Mouse (Mus musculus) T-helper 2 cell (primary cell): Measurements from ENCODE around the gene Ttc16.

Experiments used
- in situ Hi-C: fragments of 300-600 bp; cut with MboI, MseI; formaldehyde crosslinking; loops from one replicate; pipeline ENCODE4 v1.15.1; 2025; ENCODE audit warnings: high pct_unique_total_duplicates

The Ttc16 gene

DNA sequence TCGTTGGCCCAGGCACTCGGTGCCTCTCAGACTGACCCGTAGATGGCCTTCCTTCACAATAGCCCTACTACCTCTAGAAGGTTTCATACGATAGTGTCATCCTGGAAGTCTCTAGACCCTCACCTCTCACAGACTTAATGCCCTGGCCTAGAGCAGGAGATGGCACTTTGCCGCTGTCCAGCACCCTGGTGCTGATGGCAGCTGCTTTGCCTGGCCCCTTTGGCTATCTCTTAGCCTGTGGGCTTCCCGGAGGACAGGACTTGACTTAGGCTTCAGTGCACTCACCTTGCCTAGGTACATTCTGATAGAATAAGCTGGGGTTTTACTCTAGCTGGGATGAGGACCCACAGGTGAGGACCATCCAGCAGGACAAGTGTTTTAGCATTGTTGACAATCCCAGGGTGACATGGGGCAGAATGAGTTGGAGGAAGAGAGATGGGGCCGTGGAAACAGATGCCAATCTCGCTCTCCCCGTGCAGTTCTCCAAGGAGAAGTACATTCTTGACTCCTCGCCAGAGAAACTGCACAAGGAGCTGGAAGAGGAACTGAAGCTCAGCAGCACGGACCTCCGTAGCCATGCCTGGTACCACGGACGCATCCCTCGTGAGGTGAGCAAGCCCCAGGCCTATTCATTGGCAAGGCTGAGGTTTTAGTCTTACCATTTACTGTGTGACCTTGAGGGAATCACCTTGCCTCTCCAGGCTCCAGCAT lies 31.0 kb downstream of the Ttc16 start:
- in situ Hi-C loops: no loop called here

DNA sequence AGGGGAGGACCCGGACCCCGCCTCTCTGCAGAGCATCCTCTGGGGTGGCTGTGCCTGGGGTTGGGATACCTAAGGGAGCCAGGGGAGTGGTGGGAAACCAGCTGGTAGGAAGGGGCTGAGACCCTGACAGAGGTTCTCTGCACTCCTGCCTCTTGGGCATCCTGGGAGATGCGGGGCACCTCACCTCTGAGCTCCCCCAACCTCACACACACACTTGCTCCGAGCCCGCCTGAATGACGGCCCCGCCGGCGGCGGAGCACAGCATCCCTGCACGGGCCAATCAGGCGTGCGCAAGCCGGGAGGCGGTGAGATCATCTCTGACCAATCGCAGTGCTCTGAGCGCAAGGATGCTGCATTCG lies 33.3 kb downstream of the Ttc16 start:
- in situ Hi-C loops: no loop called here

DNA sequence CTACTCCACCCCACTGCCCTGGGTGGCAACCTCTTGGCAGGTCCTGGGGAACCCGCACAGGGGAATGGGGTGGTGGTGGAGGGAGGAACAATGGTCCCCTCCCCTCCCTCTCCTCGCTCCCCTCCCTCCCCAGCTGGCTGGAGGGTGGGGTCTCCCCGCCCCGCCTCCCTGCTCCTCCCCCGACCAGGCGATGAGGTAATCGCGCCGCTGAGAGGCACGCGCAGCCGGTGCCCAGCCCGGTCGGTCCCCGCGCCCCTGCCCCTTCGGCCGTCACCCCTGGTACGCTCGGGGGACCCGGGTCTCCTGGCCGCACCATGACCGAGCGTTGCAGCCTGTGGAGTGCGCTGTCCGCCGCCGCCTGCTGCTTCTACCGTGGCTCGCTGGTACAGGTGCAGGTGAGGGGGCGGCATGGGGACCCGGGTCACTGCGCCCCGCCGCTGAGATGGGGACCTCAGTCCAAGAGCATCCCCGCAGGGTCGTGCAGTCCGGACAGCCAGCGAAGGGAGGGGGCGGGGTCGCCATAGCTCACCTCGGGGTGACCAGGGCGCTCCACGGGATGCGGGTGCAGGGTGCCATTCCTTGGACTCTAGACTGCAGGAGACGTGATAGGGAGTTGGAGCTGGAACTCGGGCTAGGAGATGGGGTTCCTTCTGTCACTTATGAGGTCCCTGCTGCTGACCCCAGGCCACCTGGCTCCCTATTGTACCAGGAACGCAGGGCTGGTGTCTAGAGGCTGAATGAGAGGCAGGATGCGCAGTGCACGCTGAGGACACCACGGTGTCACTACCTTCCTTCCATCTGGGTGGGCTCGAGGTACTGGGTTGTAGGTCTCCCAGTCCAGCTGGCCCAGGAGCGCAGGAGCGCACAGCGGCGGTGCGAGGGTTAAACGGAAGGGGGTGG lies 33.9 kb downstream of the Ttc16 start:
- in situ Hi-C loops: no loop called here

DNA sequence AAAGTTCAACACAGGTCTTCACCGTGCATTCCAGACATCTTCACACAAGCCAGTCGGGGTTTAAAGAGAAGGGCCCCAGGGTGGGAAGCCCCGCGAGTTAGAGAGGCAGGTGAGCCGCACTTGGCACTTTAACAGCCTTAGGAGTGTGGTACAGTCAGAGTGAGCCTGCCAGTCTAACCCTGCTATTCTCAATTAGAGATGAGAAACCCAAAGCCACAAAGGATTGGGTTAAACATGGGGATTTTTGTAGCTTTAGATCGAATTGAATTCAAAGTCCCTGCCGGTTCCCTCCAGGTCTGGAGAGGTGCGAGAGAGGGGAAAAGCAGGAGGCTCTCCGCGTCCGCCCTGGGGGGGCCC lies 34.5 kb downstream of the Ttc16 start, which contains the start of gene 6330409D20Rik:
Gene 6330409D20Rik (minus strand): TSS at position 101 of the 357 bp plus-strand sequence.
- in situ Hi-C loops: no loop called here

DNA sequence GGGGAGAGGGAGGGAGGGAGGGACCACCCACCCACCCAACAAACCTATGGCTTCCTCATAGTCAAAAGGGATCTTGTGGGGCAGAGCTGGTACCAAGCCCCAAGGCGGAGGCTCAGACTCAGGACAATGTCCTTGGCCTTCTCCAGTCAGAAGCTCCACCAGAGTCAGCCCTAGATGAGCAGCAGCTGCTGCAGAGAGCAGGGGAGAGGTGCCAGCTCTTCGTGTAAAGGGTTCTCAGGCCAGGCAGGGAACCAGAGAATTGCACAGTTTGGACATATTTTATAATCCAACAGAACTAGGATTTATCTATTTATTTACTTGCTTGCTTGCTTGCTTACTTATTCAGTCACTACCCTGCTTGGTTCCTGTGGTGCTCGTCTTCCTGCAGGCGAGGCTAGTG lies 36.1 kb downstream of the Ttc16 start:
- in situ Hi-C loops: no loop called here

DNA sequence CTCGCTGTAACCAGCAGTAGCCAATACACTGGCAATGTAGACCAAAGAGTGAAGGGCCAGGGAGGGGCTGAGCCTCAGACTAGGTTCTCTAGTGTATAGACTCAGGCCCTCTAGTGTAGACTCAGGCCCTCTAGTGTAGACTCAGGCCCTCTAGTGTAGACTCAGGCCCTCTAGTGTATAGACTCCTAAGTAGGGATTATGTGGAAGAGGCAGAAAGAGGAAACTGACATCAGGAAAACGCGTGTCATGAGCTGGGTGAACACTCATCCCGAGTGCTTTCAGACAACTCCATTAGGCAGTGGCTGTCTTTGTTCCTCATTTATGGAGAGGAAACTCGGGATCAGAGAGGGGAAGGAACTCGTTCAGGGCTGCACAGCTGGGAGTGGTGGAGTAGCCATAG lies 38.4 kb downstream of the Ttc16 start:
- in situ Hi-C loops: no loop called here

DNA sequence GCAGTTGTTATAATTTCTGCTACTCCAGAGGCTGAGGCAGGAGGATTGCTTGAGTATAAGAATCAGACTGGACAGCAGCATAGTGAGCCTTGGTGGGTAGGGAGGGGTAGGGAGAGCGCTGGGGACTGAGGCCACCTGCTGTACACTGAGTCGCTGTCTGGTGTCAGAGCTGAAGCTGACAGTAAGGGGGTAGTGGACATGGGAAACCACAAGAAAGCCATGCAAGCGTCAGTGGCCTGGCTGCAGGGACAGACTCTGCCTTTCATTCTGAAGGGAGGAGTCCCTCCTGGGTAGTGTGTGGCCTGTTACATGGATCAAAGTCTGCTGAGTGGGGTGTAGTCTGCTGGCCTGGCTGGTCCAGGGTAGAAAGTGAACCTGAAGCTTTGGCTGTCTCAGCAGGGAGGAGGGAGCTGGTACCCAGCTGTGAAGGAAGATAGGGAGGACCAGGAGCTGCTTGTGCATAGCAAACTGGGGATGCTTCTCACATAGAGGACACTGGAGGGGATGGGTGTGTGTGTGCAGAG lies 39.1 kb downstream of the Ttc16 start:
- in situ Hi-C loops: no loop called here

DNA sequence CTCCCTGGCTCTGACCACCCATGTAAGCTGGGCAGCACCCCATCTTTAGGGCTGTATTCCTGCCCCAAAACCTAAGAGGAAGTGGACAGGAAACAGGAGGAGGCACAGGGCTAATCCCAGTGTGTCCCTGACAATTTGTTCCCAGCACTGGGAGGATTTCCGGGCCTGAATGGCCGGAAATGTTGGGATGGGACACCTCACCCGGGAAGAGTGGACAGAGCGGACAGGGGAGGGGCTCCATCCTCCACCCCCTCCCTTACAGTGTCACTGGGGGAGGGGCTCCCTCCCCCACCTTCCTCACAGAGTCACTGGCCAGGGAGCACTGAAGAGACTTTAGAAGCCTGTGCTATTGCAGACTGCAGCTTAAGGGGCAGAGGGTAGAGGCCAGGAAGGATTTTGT lies 40.5 kb downstream of the Ttc16 start:
- in situ Hi-C loops: no loop called here

DNA sequence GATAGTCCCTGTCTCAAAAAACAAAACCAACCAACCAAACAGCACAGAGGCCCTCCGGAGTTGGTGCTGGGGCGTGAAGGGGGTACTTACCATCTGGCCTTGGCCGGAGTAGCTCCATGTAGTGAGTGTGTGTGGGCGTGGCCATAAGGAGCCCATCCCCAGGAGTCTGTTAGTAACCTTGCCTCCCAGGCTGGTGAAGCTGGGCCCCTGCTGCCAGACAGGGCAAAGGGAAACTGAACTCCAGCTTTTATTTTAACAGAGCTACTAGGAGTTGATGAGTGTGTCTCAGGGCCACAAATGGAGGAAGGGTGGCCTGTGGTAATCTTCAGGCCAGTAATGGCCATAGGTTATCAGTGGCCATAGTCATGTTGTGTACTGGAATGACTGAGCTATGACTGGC lies 41.0 kb downstream of the Ttc16 start:
- in situ Hi-C loops: no loop called here

DNA sequence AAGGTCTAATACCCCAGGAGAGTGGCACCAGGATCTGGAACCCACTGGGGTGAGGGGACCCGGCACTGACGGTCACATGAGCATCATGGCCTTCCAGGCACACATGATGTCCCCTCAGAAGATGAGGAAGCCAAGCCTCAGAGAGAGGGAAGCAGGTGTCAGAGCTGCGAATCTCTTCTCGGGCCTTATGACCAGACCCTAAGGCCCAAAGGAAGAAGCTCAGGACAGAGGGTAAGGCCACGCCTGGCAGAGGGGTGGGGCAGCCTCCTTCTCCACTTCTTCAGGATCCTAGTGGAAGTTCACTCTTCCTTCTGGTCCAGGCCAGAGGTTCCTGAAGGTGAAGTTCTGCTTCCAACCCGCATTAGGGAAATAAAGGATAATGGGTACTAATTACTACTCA lies 42.7 kb downstream of the Ttc16 start:
- in situ Hi-C loops: no loop called here

DNA sequence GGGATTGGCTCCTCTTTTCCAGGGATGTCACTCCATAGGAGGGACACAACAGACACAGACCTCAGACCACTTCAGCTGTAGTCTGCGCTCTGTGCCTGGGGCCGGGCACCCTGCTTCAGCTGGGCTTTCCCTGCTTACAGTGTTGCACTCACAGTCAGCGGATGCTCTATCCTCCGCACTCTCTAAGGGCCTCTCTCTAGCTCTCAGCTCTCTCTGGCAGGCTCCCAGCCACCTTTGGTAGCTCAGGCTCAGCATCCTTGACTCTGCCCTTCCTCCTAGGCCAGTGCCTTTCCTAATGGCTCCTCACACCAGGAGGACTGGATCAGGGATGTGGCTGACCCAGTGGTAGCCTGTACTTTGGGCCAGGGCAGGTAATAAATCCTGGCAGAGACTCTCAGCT lies 43.5 kb downstream of the Ttc16 start:
- in situ Hi-C loops: no loop called here

DNA sequence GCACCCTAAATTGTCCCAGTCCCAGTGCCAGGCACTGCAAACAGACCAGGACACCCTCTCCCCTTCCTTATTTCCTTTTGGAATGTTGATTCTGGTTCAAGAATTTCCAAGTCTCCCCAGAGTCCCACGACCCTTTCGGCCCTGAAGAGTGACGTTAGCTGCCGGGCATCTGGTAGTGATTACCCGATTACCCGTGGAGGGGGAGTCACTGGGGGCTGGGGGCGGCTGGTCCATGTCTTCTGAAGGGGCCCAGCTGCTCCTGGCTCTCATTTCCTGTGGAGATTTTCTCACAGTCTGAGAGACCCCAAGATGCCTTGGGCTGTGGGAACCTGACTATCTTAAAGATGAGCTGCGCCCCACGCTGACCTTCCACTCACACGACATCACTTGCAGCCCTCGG lies 44.6 kb downstream of the Ttc16 start:
- in situ Hi-C loops: no loop called here

DNA sequence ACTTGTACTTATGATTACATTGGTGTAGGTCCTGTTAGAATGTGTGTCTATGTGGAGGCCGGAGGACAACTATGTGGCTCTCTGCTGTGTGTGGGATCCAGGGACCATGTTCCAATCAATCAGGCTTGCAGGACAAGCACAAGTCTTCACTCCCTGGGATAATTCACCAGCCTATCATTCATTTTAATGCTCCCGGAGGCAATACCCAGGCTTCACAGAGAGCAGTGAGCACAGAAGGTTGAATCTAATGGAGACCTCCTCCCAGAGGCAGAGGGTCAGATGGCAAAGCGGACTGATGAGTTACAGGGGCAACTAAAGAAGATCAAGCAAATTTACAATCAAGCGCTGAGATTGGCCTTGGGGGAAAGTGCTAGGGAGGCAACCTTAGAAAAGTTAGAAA lies 45.9 kb downstream of the Ttc16 start:
- in situ Hi-C loops: no loop called here

DNA sequence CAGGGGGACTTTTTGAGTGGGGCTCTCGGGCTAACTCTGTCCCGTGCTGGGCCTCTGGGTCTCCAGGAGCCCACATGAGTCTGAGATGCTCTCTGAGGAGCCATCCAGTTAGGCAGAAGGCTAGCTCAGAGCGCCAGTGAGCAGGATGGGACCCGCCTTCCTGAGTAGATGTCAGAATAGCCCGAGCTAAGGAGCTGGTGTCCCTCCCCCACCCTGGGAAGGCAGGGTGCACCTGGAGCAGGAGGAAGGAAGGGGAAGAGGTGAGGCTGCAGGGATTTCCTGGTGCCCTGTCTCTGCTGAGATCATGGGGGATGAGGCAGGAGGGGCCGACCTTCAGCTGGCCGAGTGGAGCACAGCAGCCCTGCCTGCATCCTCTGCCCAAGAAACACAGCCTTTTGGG lies 47.0 kb downstream of the Ttc16 start:
- in situ Hi-C loops: no loop called here

DNA sequence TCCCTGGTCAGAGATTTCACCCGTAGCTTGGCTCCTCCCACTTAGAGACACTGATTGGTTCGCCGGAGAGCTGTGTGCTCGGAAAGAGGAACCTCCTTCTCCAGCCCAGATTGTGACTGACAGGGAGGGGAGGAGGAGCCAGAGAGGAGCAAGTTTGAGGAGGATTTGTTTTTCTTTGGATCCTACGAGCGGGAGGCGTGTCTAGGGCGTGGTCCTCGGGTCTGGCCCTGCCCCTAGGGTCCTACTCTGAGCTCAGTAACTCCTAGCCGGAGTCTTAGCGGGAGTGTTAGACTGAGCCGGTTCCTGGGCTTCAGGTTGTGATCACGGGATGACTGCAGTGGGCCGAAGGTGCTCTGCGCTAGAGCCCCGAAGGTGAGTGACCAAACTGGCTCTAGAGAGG lies 48.0 kb downstream of the Ttc16 start:
- in situ Hi-C loops: no loop called here

DNA sequence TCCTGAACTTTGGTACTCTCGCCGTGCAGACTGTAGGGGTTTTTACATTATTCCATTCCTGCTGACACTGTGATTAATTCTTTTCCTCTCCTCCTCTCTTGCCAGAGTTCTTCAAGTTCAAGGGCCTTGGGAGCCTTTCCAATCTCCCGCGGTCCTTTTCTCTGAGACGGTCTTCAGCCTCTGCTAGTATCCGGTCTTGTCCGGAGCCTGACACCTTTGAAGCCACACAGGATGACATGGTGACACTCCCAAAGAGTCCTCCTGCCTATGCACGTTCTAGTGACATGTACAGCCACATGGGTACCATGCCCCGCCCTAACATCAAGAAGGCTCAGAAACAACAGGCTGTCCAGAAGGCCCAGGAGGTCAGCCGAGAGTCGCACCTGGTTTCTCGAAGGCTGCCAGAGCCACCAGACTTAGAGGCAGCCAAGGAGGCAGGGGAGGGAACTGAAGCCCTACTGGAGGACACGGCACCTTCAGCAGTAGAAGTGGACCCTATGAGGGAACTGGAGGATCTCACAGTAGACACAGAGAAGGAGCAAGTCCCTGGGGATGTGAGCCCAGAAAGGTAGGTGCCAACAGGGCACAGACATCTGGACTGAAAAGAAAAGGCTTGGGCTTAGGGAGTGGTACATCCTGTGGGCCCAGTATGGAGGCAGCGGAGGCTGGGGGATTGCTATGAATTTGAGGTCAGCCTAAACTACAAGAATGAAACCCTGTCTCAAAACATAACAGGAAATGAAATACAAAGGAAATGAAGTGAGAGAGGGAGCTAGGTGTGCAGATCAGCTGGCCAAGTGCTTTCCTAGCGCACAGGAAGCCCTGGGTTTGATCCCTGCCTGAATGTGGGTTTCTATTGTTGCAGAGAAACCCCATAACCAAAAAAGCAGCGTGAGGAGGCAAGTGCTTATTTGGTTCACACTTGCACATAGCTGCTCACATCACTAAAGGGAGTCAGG lies 50.3 kb downstream of the Ttc16 start:
- in situ Hi-C loops: no loop called here

DNA sequence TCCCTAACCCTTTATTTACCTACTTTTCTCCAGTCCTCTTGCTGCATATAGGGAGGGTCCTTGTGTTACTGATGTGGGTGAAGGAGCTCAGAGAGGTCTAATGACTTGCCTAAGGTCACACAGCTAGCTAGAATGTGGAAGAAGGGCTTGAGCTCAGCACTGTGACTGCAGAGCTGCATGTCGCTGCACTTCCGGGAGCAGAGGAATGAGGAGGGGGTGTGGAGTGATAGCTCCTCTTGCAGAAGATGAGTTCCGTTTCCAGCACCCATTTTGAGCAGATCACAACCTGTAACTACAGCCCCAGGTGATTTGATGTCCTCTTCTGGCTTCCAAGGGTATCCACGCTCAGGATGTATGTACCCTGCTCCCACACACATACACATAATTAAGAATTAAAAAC lies 51.3 kb downstream of the Ttc16 start:
- in situ Hi-C loops: no loop called here

DNA sequence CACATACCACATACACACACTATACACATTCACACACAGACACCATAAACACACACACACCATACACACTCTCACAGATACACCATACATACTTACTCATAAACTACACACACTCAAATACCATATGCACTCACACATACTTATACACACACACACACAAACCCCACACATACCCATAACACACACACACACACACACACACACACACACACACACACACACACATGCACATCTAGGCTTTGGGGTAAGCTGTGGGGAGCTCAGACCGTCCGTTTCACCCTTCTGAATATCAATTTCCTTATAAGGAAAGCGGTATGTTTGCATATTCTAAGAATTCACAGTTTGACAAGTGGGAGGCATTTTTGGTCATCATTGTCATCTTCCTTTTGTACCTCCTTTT lies 52.9 kb downstream of the Ttc16 start:
- in situ Hi-C loops: no loop called here

DNA sequence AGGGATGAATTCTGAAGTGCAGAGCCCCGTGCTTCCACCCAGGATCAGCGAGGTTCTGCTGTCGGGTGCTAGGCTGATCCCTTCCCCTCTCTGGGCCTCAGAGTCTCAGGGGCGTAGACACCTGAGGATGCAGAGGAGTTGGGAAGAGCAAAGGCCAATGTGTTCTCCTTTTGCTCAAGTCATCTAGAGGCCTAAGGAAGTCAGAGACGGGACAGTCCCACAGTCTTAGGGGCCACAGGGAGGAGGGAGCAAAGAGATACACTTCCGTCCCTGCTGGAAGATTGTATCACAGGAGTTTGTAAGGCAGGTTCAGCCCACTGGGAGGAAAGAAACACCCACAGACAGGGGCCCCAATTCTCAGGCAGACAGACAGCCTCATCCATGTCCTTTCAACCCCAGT lies 53.4 kb downstream of the Ttc16 start:
- in situ Hi-C loops: no loop called here

DNA sequence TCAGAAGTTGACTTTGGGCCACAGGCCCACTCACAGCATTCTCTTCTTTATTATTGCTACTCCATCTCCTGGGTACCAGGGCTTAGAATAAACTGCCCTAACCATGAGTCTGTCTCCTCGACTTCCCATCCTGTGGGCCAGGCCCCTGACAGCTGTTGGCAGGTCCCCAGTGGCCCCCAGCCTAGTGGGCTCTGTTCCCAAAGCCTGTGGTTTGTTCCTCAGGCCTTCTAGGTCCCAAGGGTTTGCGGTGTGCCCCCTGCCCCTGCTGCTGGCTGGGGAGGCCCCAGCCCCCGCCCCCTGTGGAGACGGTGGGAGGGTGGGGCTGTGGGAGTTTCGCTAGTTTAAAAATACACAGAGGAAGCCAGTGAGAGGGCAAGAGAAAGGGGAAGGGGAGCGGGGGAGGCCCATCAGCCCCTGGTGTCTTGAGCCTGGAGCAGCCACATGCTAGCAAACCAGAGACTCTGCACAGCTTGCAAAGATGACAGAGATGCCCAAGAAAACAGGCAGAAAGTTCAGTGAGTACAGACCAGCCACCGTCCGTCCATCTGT lies 54.7 kb downstream of the Ttc16 start, which contains the start of gene Sh2d3c:
Gene Sh2d3c (plus strand): TSS at position 375 of the 549 bp plus-strand sequence.
- in situ Hi-C loops: no loop called here

DNA sequence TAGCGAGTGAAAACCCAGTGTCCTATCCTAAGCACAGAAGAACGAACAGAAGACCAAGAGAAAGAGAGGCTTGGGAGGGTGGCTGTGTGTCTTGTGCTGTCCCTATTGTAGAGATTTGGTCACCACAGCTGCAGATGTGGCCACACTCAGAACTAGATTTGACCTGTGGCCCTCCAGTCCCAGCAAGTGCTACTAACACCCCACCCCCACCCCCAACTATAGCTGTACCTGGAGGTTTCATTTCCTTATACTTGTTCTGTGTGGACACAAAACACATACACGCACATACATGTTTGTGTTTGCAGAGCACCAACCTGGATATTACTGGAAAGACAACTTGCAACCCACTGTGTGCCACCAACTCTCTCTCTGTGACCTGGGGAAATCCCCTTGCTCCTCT lies 55.4 kb downstream of the Ttc16 start:
- in situ Hi-C loops: no loop called here
